Mouse (Mus musculus): Measurements from ENCODE around the gene Calm4. TPM values are rescaled to one million over a fixed set of nuclear protein-coding genes. Genes with fewer than 3 reads are reported as not detected.

The Calm4 gene
- polyA plus RNA-seq, 1 experiment from 2014 or later, result not detected

Other genes starting within 250 kb of the Calm4 start
- gene Fam208b, start 226.6 kb upstream of the Calm4 start, polyA plus RNA-seq (2015; fragmentation: Nextera tagmentation; extraction: Ambion mirVana), result 10.1 and 10.4 TPM in 2 replicates
- gene Asb13, start 203.7 kb upstream of the Calm4 start, polyA plus RNA-seq (2015; fragmentation: Nextera tagmentation; extraction: Ambion mirVana), result 9.4 and 10.3 TPM in 2 replicates
- gene Calml3, start 33.4 kb upstream of the Calm4 start, polyA plus RNA-seq (2015; fragmentation: Nextera tagmentation; extraction: Ambion mirVana), result 0.24 and 0.39 TPM in 2 replicates
- not detected in 2 replicates for gene Calm5, start 16.4 kb downstream of the Calm4 start, polyA plus RNA-seq (2015; fragmentation: Nextera tagmentation; extraction: Ambion mirVana)
- gene Net1, start 80.5 kb downstream of the Calm4 start, polyA plus RNA-seq (2015; fragmentation: Nextera tagmentation; extraction: Ambion mirVana), result 100 and 104 TPM in 2 replicates
- gene Tubal3, start 80.5 kb downstream of the Calm4 start, polyA plus RNA-seq (2015; fragmentation: Nextera tagmentation; extraction: Ambion mirVana), result not detected in 2 replicates
- not detected in 2 replicates for gene Ucn3, start 107.6 kb downstream of the Calm4 start, polyA plus RNA-seq (2015; fragmentation: Nextera tagmentation; extraction: Ambion mirVana)
- 4.9 and 7.7 TPM in 2 replicates for gene Akr1c14, start 211.3 kb downstream of the Calm4 start, polyA plus RNA-seq (2015; fragmentation: Nextera tagmentation; extraction: Ambion mirVana)